Mouse (Mus musculus) retina, adult 2 months (tissue): ENCODE results near the gene Tsku.

Source experiments
- DNase-seq: peaks from one replicate; pipeline ENCODE4 v3.0.0-alpha.2; 2012; ENCODE audit warnings: low read depth, low spot score

Gene Tsku

DNA sequence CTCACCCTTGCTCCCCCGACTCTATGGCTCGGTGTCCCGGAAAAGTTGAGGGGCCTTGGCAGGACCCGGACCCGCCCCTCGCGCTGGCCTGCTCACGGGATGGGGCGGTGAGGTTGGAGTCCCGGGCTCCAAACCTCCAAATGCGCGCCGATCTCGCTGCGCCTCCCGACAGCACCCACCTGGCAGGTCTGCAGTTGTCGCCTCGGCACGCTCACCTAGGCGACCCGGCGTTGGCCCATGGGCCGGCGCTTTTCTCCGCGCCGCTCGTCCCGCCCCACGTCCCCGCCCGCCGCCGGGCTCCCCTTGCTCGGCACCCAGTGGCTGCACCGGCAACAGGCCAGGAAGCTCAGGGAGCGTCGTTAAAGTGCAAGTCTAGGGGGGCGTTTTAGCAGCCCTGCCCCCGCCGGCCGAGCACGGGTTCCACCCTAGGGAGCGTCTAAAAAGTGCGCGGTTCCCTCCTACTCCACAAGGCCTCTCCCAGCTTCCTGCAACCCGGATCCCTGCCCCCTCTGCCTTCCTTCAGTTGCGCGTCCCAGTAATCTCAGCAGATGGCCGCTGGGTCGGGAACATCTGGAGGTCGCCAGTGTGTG lies at the start of gene Tsku:
Tsku (minus strand) TSS at position 266 of the 590 bp plus-strand sequence.
- peak; percentile 57 for DNase-seq

DNA sequence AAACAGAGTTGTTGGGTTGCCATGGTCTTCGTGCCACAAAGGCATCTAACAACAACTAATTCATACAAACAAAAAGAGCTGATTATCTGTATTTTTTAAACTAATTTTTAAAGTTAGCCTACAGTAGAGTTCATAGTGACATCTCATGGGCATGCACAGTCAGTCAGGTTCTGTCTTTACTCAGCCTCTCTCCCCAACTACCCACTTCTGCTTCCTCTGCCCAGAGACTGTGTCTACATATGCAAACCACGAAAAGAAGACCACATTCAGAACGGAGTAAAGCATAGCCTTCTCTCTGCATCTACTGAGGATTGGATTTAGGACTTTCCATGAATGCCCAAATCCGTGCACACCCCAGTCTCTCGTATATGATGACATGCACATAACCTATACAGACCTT lies 46.5 kb upstream of the Tsku start:
- DNase-seq: no peak

DNA sequence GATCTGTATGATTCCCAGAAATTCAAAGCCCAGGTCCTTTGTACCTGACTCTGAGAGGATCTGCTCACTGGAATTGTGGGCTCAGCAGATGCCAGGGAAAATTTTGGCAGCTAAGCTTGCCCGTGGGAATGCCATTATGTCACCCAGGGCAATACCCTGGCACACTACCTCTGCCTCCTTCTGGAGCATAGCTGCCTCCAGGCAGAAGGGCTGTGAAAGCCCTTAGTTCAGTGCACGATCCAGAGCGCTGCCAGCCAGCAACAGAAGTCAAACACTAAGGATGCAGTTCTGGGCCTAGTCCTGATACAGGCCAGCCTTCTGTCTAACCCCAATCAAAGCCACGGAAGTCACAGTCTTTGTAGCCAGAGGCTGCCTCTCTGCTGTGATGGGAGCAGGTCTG lies 42.9 kb upstream of the Tsku start:
- DNase-seq: no peak

DNA sequence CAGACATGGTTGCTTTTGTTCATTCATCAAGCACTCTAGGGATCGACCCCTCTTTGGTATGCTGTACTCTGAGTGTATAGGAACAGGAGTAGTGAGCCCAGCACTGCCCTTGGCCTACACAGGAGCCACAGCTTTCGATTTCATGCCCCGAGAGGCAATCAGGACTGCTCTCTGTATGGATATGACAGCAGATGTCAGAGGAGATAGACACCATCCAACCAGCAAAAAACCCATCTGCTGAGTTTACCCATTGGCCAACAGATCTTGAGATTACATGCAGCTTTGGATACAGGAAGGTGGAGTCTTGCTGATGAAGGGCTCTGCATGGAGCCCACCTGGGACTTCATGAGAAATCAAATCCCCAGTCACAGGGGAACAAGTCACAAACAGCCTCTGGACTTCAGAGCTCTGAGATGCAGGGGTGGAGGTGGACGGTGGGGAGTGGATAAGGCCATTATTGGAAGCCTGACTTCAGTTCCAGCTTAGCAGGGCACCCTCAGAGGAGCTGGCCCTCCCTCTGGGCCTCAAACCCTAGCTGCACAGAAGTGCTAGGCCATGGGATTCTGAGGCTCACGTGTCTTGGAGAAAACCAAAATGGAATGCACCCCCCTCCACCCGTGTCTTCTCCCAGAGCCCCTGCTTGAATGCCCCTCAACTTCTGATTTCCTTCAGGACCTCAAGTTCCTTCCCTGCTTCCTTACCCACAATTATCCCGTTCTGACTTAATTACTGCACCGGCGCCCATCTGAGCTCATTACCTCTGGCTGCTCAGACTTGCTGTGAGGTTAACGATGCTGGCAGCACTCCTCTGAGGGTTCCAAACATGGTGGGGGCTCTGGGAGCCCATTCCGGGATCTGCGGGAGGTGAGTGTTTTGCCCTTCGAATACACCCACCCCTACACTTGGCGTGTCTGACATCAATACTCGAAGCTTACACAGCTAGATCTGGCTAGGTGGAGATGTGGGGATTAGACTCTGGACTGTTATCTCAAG lies 41.8 kb upstream of the Tsku start:
- no peak for DNase-seq

DNA sequence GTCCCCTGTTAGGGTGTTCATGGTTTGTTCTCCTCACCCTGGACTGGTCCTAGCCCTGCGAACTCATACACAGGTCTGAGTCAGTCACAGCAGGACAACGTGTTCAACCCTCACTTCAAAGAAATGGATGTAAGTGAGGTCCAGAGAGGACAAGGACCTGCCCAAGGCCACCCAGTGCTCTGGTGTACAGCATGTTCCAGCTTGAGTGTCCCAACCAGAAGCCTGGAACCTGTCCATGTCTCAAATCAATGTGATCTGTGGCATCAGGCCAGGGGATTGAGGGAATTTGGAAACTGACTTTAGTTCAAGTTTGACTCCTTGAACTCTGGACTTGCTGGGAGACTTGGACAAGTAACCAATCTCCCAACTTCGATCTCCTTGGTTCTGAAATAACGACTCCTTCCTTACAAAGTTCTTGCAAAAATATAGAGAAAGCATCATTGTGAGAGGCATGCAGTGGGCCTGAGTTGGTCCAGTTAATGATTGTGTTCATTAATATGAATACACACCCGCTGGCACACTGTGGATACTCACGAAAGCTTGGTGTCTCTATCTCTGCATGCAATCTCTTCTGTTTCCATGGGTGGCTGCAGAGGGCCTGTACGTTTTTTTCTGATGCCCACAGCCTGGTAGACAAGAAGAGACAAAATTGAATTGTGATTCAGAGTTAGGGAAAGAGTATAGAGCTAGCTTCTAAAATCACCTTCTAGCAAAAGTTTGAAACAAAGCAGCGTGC lies 31.5 kb upstream of the Tsku start:
- no peak for DNase-seq

DNA sequence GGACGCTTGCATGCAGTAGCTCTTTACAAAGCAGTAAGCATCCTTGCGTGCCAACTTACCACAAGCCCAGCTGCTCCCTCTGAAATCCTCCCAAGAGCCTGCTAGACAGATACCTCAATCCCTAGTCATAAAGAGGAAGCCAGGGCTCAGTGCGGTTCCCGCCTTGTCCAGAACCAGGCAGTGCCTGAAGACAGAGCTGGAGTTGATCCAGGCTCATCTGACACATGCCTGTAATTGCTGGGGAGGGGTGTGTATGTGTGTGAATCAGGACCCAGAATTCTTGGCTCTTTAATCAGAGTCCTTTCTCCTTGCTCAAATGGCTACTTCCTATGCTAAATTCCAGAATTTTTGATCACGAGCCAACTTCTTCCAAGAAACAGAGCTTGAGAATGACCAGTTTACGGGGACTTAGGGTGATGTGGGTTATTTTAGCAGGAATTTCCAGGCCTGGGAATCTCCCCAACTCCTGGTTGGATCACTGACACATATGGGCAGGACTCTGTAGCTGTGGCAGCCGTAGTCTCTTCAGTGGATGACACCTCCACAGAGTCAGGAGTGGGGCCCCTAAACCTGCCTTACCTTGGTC lies 30.3 kb upstream of the Tsku start:
- no peak for DNase-seq

DNA sequence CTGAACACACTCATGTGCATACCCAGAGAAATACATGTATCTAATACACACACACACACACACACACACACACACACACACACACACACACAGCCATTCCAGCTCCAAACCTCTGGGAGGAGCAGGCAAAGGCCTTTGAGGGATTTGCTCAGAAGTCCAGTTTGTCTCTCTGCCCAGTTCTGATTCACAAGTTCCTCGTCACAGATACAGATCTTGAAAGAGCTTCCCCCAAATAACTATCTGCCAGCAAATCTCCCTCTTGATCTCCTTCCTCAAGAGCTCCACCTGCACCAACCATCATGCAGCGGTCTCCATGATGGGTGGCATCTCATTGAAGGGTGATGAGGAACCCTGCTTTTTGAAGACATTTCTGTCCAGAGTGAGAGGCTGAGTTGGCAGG lies 29.4 kb upstream of the Tsku start:
- no peak for DNase-seq

DNA sequence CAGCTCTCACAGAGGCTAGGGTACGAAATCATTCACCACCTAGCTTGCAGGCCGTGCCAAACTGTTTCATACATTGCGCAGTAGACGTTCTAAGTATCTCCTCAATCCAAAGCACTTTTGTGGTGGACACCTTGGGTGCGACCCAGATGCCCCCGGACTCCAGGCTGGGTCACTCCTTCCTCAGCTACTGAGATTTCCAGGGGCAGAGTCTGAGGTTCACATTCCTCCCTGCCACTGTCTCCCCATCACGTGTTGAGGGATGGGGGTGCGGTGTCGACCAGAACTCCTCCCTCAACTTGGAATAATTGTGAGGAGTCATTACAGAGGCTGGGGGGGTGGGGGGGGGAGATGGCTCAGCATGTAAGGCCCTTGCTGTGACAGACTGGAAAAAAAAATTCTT lies 28.5 kb upstream of the Tsku start:
- DNase-seq: no peak

DNA sequence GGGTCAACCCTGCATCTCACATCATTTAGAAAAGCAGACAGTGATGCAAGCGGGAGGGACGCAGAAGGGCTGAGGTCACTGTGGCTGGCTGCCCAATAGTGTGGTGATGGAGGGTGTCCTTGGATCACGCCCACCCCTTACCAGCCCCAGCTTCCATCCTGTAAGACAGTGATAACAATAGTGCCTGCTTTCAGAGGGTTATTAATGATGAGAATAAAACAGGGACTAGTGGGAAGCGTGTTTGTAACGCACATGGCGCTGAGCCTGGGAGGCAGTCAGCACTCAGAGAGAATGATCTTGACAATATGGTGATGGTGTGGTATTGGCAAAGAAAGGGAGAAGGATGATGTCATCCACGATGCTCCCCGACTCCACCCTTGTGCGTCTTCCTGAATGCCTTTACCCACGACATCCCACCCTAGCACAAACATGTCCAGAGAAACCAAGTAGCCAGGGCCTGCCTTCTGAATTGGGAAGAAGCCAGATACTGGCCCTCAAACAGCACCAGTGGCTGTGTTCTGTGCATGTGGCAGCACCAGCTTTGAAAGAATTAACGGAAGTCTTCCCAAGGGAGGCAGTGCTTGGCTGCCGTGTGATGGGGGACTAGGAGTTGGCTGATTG lies 27.9 kb upstream of the Tsku start:
- DNase-seq: no peak

DNA sequence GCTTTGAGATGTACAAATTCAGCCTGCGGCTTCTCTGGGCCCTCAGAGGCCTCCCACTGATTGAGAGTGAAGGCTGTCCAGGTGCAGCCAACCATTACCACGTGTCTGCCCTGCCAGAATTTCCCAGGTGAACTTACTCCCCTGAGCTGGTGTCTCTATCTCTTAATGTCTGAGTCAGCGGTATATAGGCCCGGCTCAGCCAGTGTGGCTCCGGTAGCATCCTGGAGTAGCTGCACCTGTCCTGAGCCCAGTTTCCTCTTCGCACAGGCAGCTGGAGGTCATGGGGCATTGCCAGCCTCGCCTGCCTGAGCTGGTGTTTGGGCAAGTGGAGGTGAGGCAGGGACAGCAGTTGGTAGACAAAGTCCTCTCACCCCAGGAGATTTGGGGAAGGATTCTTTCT lies 26.1 kb upstream of the Tsku start:
- DNase-seq: no peak

DNA sequence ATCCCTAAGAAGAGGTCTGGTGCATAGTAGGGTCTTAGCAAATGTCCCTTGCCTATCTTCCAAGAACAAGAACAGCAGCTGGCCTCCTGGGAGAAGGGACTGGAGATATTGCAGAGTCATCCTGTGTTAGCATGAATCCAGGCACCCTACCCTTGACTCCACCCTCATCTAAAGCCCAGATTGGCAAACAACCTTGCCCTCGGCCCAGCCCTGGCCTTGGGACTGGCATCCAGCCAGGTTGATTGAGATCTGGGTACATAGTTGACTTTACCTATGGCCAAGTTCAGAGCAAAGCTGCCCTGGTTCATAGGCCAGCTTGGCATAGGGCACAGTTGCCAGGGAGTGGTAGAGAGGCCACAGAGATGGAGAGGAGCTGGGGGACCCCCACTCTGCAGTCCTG lies 24.0 kb upstream of the Tsku start:
- no peak for DNase-seq

DNA sequence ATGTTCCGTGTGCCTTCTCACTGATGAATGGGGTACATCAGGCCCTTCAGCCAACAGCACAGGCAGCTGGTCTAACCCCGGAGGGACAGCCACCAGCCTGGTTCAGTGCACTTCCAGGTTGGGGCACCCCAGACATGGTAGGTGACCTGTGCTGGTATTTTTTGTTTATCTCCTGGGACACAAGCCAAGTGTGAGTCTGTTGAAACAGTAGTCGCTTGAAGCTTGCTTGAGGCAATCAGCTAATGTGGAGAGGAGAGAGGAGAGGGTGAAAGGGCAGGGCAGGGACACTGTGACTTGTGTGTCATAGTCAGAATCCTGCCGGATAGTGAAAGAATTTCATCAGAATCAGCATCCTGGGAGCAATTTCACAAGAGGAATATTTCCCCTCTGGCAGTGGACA lies 22.2 kb upstream of the Tsku start:
- no peak for DNase-seq

DNA sequence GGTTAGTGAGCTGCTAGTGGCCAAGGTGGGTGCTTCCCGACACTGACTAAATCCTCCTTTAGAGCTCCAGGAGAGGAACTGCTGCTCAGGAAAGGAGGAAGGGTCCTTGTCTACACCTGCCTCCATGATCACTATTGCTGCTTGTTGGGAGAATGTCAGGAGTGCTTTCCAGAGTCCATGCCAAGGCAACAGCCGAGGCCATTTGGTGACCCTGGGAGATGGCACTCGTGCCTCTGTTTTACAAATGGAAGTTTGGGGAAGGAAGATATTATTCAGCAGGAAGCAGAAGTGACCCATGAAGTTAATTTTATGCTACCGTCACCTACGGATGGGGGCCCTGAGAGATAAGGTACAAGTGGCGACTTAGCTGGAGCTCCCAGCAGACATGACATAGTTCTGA lies 21.7 kb upstream of the Tsku start:
- no peak for DNase-seq

DNA sequence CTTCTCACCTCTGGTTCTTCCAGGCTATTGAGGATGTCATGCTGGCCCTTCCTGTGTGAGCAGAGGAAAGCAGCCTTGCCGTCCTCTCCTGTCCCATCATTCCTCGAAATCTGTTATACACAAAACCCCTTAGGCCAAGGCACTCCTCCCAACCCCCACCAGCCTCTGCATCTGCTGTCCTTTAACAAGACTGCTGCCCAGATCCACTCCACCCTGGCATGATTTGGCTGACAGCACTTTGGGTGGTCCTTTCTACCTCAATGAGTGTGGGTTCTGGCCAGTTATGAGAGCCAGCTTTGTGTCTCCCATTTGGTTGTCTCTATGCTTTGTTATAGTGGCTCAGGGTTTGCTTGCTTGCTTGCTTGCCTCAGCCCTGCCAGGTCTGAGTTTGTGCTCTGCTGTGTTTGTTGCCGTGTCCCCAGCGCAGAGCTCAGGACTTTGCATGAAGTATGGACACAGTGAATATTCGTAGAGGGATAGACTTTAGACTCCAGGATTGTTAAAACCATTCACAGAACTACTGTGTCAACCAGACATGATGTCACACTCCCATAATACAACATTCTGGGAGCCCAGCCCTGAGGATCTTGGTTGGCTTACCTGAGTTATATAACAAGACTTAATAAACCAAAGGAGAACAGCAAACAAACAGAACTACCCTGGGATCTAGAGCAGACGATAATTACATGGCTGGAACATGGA lies 19.2 kb upstream of the Tsku start:
- no peak for DNase-seq

DNA sequence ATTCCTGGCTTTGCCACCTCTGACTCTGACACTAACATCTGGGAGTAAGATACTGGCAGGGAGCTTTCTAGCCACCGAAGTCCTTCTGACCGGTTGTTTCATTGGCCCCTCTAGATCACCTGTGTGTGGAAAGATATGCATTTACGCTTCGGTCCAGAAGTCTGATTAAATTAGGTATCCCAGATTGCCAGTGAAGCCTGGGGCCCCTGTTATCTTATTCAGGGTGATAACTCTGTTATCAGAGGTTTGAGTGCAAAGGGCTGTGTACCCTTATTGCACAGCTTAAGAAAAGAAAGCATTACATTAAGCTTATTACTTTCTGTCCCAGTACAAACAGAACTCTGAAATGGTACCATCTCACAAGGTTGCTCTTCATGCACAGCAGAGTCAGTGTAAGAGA lies 18.1 kb upstream of the Tsku start:
- DNase-seq: no peak

DNA sequence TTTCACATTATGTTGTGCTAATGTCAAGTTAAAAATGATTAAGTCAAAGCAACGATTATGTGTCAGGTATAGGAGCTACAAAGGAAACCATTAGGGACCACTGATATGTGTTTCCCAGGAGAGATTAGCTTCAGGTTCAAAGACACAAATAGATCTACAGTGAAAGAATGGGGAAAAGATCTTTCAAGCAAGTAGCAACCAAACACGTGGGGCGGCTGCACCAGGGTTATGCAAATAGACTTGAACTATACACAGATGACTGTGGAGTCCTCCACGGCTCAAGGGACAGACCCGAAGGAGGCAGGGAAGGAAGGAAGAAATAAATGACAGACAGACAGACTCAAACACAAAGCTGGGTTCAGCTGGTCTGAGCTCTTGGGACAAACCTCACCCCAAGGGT lies 16.1 kb upstream of the Tsku start:
- no peak for DNase-seq

DNA sequence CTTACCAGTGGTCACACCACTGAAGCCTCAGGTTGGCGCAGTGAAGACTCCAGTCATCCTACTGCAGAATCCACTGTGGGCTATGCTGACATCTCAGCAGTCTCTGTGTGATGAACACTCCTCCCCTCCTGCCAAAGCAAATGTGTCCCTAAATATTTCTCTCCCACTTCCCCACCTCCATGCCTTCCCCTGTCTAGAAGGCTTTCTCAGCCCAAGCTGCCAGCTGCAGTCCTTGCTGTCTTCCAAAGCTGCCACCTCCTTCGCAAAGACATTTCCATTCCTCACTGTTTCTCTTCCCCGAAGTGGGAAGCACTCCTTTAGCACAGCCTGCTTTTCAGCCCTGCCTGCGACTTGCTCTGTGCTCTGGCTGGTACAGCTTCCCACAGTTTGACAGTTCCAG lies 10.0 kb upstream of the Tsku start:
- DNase-seq: no peak

DNA sequence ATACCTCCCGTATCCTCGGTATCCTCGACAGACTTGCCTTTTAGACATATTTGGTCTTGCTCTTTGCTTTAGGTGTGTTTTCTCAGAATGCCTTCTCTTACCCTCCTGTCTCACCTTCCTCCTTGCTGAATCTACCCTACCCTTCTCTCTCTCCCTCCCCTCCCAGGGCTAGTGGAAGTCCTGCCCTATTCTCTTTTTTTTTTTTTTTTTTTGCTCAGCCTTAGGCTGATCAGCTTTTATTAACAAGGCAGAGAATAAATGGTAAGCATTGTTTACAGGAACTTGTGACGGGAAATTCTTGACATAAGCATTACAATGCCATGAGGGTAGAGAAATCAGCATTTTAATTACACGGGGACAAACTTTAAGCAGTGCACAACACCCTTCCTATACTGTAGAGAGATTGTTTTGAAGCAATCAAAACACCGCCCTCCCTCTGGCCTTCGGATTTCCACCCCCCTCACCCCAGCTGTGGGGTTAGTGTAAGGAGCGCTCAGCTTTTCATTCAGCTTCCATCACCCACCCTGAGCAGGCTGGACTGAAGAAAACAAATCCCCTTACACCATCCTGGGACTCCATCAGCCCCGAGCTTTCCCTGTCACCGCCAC lies 8.7 kb upstream of the Tsku start:
- no peak for DNase-seq

DNA sequence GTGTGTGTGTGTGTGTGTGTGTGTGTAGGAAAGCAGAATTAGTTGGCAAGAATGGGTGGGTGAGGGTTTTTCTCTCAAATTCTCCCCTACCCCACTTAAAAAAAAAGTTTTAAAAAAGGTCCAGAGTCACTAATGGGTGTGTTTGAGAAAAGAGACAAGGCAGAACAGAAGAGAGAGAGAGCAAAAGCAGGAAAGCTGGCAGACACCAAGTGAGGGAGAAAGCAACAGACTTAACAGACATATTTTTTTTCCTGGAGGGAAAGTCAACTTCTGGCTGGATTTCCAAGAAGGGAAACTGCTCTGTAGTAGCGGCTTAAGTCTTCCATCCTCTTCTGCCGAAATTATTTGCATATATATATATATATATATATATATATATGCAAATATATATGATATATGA lies 534 bp upstream of the Tsku start:
- DNase-seq: no peak

DNA sequence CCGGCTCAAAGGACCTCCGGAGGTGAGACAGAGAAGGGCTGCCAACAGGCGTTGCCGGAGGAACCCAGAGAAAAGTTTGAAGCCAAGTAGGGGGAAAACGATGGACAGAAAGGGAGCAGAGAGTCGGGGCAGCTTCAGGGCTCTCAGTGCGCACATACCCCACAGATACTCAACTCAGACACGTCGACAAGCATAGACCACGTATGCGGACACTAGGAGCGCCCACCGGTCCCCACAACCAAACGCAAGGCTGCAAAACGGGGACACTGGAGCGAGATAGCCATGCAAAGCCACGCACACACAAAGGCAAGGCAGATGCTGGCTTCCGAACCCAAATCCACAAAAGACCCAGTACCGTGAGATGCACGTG lies 522 bp downstream of the Tsku start:
- no peak for DNase-seq
